22 mouse cellular contexts compared by ENCODE assay signal in genomic region chr1:163889629-163890028, GRCm38 (mm10). TPM values are rescaled to one million over a fixed set of nuclear protein-coding genes. Genes with fewer than 3 reads are reported as not detected.
DNase-seq lines count a peak whose midpoint lies in the region; ATAC-seq and TF ChIP-seq lines count a peak whose summit lies in the region.
"Had no signal": no experiment of that assay in that cellular context is flagged by ENCODE, and none has a peak within 500 bp of the region (broad histone marks: within the 10 kb centered on the region; RNA-seq: fewer than 3 reads in every experiment).

No protein-coding gene starts in this region.

- H3K4me2 ChIP-seq in kidney, embryonic 14.5 days (replicated peaks; ENCODE audit: low read depth, low read length), result no peak overlapping the region
- H3K4me2 ChIP-seq in kidney, embryonic 15.5 days, result no peak overlapping the region
- H3K4me2 ChIP-seq in kidney, embryonic 16.5 days (replicated peaks; ENCODE audit: low read depth, low read length), result no peak overlapping the region
- H3K4me2 ChIP-seq in kidney, postnatal 0 days (ENCODE audit: low read length), result no peak overlapping the region

- no peak for DNase-seq in kidney, postnatal 36 days
- DNase-seq in kidney, adult 2 months, result no peak
- DNase-seq in kidney, postnatal 10 days, result no peak
- peak; percentile 41 for DNase-seq in kidney, postnatal 0 days (ENCODE audit: low spot score)
- DNase-seq in kidney, adult 9 months, result no peak
- DNase-seq: adrenal gland, adult 2 months; adrenal gland, adult 8-10 months; adrenal gland, postnatal 10 days; adrenal gland, postnatal 14 days; adrenal gland, postnatal 25 days; adrenal gland, postnatal 36 days; B cell, adult 2 months; cerebellum, adult 11 months; cerebellum, adult 11-12 months had no signal

- no peaks in the 10 kb centered on the region for H3K36me3 ChIP-seq in kidney, embryonic 14.5 days (ENCODE audit: control insufficient read depth, insufficient read depth, low read length)
- no peaks in the 10 kb centered on the region for H3K36me3 ChIP-seq in kidney, embryonic 15.5 days
- H3K36me3 ChIP-seq in kidney, adult 2 months (ENCODE audit: control insufficient read depth, insufficient read depth, low read length), result no peaks in the 10 kb centered on the region
- H3K36me3 ChIP-seq in kidney, embryonic 16.5 days (ENCODE audit: insufficient read depth, low read length), result 0 out of 2 replicates have a peak, but pooled peaks cover 4% of the 10 kb centered on the region
- no peaks in the 10 kb centered on the region for H3K36me3 ChIP-seq in kidney, postnatal 0 days (ENCODE audit: insufficient read depth, low read length)

- no peaks in the 10 kb centered on the region for H3K4me1 ChIP-seq in kidney, embryonic 14.5 days (ENCODE audit: control insufficient read depth, insufficient read depth, low read length)
- no peaks in the 10 kb centered on the region for H3K4me1 ChIP-seq in kidney, embryonic 15.5 days
- no peaks in the 10 kb centered on the region for H3K4me1 ChIP-seq in kidney, adult 2 months (ENCODE audit: control insufficient read depth, insufficient read depth, low read length)
- H3K4me1 ChIP-seq in kidney, embryonic 16.5 days (ENCODE audit: insufficient read depth, low read length), result no peaks in the 10 kb centered on the region
- no peaks in the 10 kb centered on the region for H3K4me1 ChIP-seq in kidney, postnatal 0 days (replicated peaks; ENCODE audit: insufficient read depth, low read length)

- no peak for TF ChIP-seq CTCF in kidney, adult 2 months (conservative IDR thresholded peaks at IDR 0.05; ENCODE audit: insufficient read depth, insufficient read length, low read depth, low read length)
- TF ChIP-seq CTCF in kidney, postnatal 0 days (IDR thresholded peaks at IDR 0.05; ENCODE audit: low read depth), result no peak

- ATAC-seq in kidney, embryonic 14.5 days (ENCODE audit: low FRiP score, low TSS enrichment), result peak; percentile 75; the same call in 1 of the 2 replicates
- ATAC-seq in kidney, embryonic 15.5 days (replicated peaks; ENCODE audit: low FRiP score), result peak; percentile 75
- ATAC-seq in kidney, embryonic 16.5 days (ENCODE audit: low FRiP score, low TSS enrichment), result peak; percentile 69; the same call in 1 of the 2 replicates
- ATAC-seq in kidney, postnatal 0 days (replicated peaks; ENCODE audit: low FRiP score, low read depth), result no peak
- ATAC-seq: activated CD4-positive, CD25-positive, alpha-beta regulatory T cell, adult 4 months; CD4-positive, CD25-positive, alpha-beta regulatory T cell, adult 4 months; Patski had no signal

- TF ChIP-seq POLR2A in kidney, adult 2 months (IDR thresholded peaks at IDR 0.05; ENCODE audit: low read depth, low read length), result no peak

- H3K27ac ChIP-seq in kidney, embryonic 14.5 days (ENCODE audit: low read depth, low read length), result no peak overlapping the region
- no peak overlapping the region for H3K27ac ChIP-seq in kidney, embryonic 15.5 days
- H3K27ac ChIP-seq in kidney, adult 2 months (ENCODE audit: insufficient read depth, low read depth, low read length), result no peak overlapping the region
- H3K27ac ChIP-seq in kidney, embryonic 16.5 days (ENCODE audit: low read length), result no peak overlapping the region
- H3K27ac ChIP-seq in kidney, postnatal 0 days, result no peak overlapping the region

- H3K9ac ChIP-seq in kidney, embryonic 14.5 days (ENCODE audit: low read depth, low read length), result no peak overlapping the region
- H3K9ac ChIP-seq in kidney, embryonic 15.5 days, result no peak overlapping the region
- H3K9ac ChIP-seq in kidney, embryonic 16.5 days (replicated peaks; ENCODE audit: low read length), result no peak overlapping the region
- no peak overlapping the region for H3K9ac ChIP-seq in kidney, postnatal 0 days (ENCODE audit: low read depth, low read length)

- no peaks in the 10 kb centered on the region for H3K9me3 ChIP-seq in kidney, embryonic 14.5 days (ENCODE audit: control insufficient read depth, low read length)
- H3K9me3 ChIP-seq in kidney, embryonic 15.5 days (replicated peaks), result no peaks in the 10 kb centered on the region
- no peaks in the 10 kb centered on the region for H3K9me3 ChIP-seq in kidney, embryonic 16.5 days (ENCODE audit: low read length)
- H3K9me3 ChIP-seq in kidney, postnatal 0 days (replicated peaks; ENCODE audit: low read length), result no peaks in the 10 kb centered on the region
- H3K9me3 ChIP-seq: G1E had no signal

- no peaks in the 10 kb centered on the region for H3K27me3 ChIP-seq in kidney, embryonic 14.5 days (ENCODE audit: control insufficient read depth, insufficient read depth, low read length)
- H3K27me3 ChIP-seq in kidney, embryonic 15.5 days, result no peaks in the 10 kb centered on the region
- no peaks in the 10 kb centered on the region for H3K27me3 ChIP-seq in kidney, adult 2 months (replicated peaks; ENCODE audit: control insufficient read depth, insufficient read depth, low read length)
- no peaks in the 10 kb centered on the region for H3K27me3 ChIP-seq in kidney, embryonic 16.5 days (ENCODE audit: insufficient read depth, low read length)
- H3K27me3 ChIP-seq in kidney, postnatal 0 days (ENCODE audit: insufficient read depth, low read length), result no peaks in the 10 kb centered on the region
- H3K27me3 ChIP-seq: CH12.LX, Patski had no signal

- no peak overlapping the region for H3K4me3 ChIP-seq in kidney, embryonic 14.5 days (ENCODE audit: low read length)
- no peak overlapping the region for H3K4me3 ChIP-seq in kidney, embryonic 15.5 days (replicated peaks)
- H3K4me3 ChIP-seq in kidney, adult 2 months (ENCODE audit: insufficient read depth, low read depth, low read length), result no peak overlapping the region
- H3K4me3 ChIP-seq in kidney, embryonic 16.5 days (ENCODE audit: low read length), result no peak overlapping the region
- no peak overlapping the region for H3K4me3 ChIP-seq in kidney, postnatal 0 days (replicated peaks; ENCODE audit: low read depth, low read length)

RNA-seq across cellular contexts. Expression of gene Scyl3, which starts 39.3 kb away (rescaled TPM):
- polyA plus RNA-seq in kidney, embryonic 14.5 days (2014; fragmentation: Nextera tagmentation; extraction: Ambion mirVana), result 9.9 and 17.5 TPM in 2 replicates
- 16.4 and 18.2 TPM in 2 replicates for polyA plus RNA-seq in kidney, embryonic 15.5 days (2015; fragmentation: Nextera tagmentation; extraction: Ambion mirVana)
- polyA plus RNA-seq in kidney, adult 2 months (2012; rRNA removed), result 8.7 and 8.9 TPM in 2 replicates
- polyA plus RNA-seq in kidney, embryonic 16.5 days (2015; fragmentation: Nextera tagmentation; extraction: Ambion mirVana), result 17.3 and 18.7 TPM in 2 replicates
- 15.9 and 17.2 TPM in 2 replicates for polyA plus RNA-seq in kidney, postnatal 0 days (2015; fragmentation: Nextera tagmentation; extraction: Ambion mirVana)
